Mouse (Mus musculus) B cell, adult (primary cell): Measurements from ENCODE around the gene Cfb. TPM values are rescaled to one million over a fixed set of nuclear protein-coding genes. Genes with fewer than 3 reads are reported as not detected.

Experiments
- total RNA-seq: library from RNA; stranded (reverse); gene quantifications from 4 replicates; pipeline ENCODE4 v1.2.4, GENCODE M21; 2023; ENCODE audit not compliant: inconsistent age

Cfb gene
- 0.54 TPM in 1 of 4 replicates, not detected in the others for total RNA-seq

DNA sequence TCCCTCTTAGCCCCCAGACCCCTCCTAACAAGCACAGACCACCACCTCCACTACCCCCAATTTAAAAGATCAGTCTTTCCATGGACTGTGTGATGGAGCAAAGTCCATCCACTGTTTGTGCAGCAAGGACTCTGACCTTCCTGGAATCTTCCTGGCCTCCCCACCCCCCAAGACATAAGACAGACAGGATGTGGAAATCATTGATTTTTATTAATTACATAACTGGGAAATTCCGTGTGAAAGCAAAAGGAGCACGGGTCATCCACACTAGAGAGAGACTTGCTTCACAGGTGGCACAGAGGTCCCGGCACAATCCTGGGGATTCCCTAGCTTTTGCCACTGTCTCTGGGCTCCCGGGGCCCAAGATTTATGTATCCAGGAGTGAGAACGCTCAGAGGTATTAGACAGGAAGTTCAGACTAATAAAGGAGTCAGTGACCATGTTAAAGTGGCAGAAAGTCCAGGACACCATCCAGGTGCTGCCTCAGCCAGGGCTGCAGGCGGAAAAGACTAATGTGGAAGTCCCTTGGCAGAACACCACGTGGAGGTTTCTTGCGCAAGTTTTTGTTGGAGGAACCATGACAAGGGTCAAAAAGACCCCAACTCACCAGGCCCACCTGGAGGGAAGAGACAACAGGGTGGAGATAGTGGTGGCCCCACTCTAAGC lies at the start of gene Cfb:
Cfb (minus strand) TSS at position 103 of the 666 bp plus-strand sequence.

DNA sequence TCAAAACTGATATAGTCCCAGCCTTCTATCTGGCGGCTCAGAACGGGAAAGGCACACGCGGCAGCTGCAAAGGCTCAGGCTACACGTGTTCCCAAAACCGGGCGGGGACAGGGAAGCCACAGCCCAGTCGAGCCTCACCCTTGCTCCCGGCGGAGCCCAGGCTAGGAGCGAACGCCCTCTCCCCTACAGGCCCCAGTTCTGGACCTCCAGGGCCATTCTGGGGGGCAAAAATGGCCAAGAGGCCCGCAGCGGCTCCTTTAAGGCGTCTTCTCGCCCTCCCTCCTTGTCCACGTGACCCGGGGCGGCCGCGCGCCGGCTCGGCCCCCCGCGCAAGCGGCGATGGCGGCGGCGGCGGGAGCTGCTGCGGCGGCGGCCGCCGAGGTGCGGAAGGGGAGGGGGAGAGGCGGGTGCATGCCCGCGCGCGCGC lies 35.9 kb upstream of the Cfb start, which contains the start of the genes C2 and Ehmt2:
C2 (minus strand) TSS at position 106 of the 427 bp plus-strand sequence.
Ehmt2 (plus strand) TSS at position 310 of the 427 bp plus-strand sequence.

DNA sequence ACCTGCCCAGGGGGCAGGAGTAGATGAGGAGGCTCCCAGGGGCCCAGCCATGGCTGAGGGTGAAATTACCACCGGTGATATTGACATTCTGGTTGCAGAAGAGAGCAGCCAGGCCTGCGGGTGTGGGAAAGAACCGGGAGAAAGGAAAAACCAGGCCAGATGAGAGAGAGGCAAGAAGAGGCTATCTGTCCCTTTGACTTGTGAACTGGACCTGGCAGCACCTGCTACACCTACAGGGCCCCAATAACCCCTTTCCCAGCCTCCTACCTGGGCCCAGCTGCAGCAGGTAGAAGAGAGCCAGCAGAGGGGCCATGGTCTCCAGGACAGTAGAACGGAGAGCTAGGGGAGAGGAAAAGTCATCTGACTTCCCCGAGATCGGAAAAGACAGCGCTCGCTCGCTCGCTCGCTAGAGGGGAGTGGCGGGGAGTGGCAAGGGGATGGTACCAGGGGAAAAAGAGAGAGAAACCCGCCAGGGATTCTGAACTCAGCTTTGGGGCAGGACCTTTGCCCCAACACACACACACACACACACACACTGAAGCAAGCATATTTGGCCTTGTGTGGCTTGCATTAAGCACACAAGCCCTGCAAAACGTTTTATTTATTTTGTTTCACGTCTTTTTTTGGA lies 19.5 kb upstream of the Cfb start, which contains the start of gene Gm20547:
Gm20547 (minus strand) TSS at position 360 of the 628 bp plus-strand sequence.

GRCm38 (mm10) chr17:34879336-34879879 lies 17.1 kb upstream of the Cfb start, which contains the start of gene Zbtb12:
Gene Zbtb12, plus strand, starts transcription at chr17:34879483.

DNA sequence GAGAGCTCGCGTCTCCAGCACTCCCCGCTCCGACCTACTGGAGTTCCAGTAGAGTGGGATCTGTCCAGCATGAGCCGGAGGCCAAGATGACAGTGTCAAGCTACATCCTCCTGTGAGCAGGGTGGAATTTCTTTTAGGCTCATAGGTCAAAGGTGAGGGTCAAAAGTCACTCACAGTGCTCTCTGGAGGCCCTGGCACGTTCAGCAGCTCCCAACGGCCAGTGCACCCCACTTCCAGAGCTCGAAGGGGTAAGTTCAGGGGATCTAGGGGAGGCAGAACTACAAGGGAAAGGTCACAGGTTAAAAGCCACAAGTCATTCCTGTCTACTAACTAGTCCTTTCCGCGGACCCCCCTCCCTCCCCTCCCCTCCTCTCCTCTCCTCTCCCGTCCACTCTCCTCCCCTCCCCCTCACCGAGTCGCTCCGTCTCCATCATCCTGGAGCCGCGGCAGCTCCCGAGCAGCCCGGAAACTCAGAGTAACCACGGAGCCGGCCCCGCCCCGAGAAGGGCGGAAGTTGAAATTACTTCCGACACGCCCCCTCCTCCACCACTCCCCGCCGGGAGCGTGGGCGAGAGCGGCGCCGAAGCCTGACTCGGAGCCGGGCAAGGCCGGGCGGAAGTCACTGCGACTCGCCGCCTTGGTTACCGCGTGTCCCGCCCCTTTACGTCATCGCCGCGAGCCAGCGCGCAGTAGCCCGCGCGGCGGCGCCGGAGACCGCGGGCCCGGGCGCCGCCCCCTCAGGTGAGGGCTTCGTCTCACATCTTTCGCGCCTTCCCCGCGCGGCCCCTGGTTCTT lies 12.4 kb downstream of the Cfb start, which contains the start of the genes Skiv2l and Nelfe:
Skiv2l (minus strand) TSS at position 489 of the 795 bp plus-strand sequence.
Nelfe (plus strand) TSS at position 670 of the 795 bp plus-strand sequence.

GRCm38 (mm10) chr17:34836856-34837221 lies 25.5 kb downstream of the Cfb start, which contains the start of the genes Stk19 and Dxo:
Gene Stk19, minus strand, starts transcription at chr17:34836945.
Gene Dxo, plus strand, starts transcription at chr17:34837019.

Other genes with a start within 250 kb of the Cfb start
- 0.66 to 0.67 TPM in 2 of 4 replicates, not detected in the others for gene Egfl8, start 246.5 kb downstream of the Cfb start, total RNA-seq
- gene Ppt2, start 234.0 kb downstream of the Cfb start, total RNA-seq, result 3.3 to 5.0 TPM (median 4.2 TPM) in 4 replicates
- gene Prrt1, start 233.0 kb downstream of the Cfb start, total RNA-seq, result 0.84 TPM in 1 of 4 replicates, not detected in the others
- 2.6 to 5.5 TPM (median 2.9 TPM) in 4 replicates for gene Fkbpl, start 217.8 kb downstream of the Cfb start, total RNA-seq
- 66.4 to 79.2 TPM (median 74.6 TPM) in 4 replicates for gene Atf6b, start 215.4 kb downstream of the Cfb start, total RNA-seq
- gene Tnxb, start 192.0 kb downstream of the Cfb start, total RNA-seq, result 0.09 to 0.22 TPM (median 0.22 TPM) in 3 of 4 replicates, not detected in the other
- gene C4b, start 118.6 kb downstream of the Cfb start, total RNA-seq, result 1.8 to 3.2 TPM (median 2.4 TPM) in 4 replicates
- gene Cyp21a1, start 58.0 kb downstream of the Cfb start, total RNA-seq, result not detected in 4 replicates
- 60.8 to 71.7 TPM (median 69.2 TPM) in 4 replicates for gene Stk19, start 25.6 kb downstream of the Cfb start, total RNA-seq
- 75.3 to 85.7 TPM (median 83.7 TPM) in 4 replicates for gene Dxo, start 25.5 kb downstream of the Cfb start, total RNA-seq
- gene Skiv2l, start 12.3 kb downstream of the Cfb start, total RNA-seq, result 102 to 123 TPM (median 110 TPM) in 4 replicates
- 33.5 to 41.3 TPM (median 38.0 TPM) in 4 replicates for gene Nelfe, start 12.1 kb downstream of the Cfb start, total RNA-seq
- 11.1 to 11.4 TPM (median 11.2 TPM) in 4 replicates for gene Zbtb12, start 17.0 kb upstream of the Cfb start, total RNA-seq
- 0.27 TPM in 1 of 4 replicates, not detected in the others for gene Gm20547, start 19.5 kb upstream of the Cfb start, total RNA-seq
- gene C2, start 35.7 kb upstream of the Cfb start, total RNA-seq, result 1.8 to 3.4 TPM (median 2.8 TPM) in 4 replicates
- gene Ehmt2, start 36.0 kb upstream of the Cfb start, total RNA-seq, result 152 to 164 TPM (median 157 TPM) in 4 replicates
- gene Slc44a4, start 51.9 kb upstream of the Cfb start, total RNA-seq, result not detected in 4 replicates
- 94.9 to 102 TPM (median 98.6 TPM) in 4 replicates for gene Neu1, start 68.7 kb upstream of the Cfb start, total RNA-seq
- 17.8 to 62.2 TPM (median 28.7 TPM) in 4 replicates for gene Hspa1b, start 96.7 kb upstream of the Cfb start, total RNA-seq
- gene Gm20481, start 107.4 kb upstream of the Cfb start, total RNA-seq, result not detected in 4 replicates
- gene Hspa1a, start 109.6 kb upstream of the Cfb start, total RNA-seq, result 10.4 to 29.3 TPM (median 20.1 TPM) in 4 replicates
- gene Hspa1l, start 110.2 kb upstream of the Cfb start, total RNA-seq, result 0.21 to 0.38 TPM in 2 of 4 replicates, not detected in the others
- 30.0 to 37.2 TPM (median 32.0 TPM) in 4 replicates for gene Lsm2, start 119.3 kb upstream of the Cfb start, total RNA-seq
- gene Vars, start 138.5 kb upstream of the Cfb start, total RNA-seq, result 269 to 300 TPM (median 290 TPM) in 4 replicates
- 0.16 to 0.54 TPM (median 0.25 TPM) in 4 replicates for gene Vwa7, start 154.1 kb upstream of the Cfb start, total RNA-seq
- gene Sapcd1, start 165.5 kb upstream of the Cfb start, total RNA-seq, result 3.4 to 6.4 TPM (median 4.6 TPM) in 4 replicates
- 6.1 to 10.5 TPM (median 9.2 TPM) in 4 replicates for gene Msh5, start 184.2 kb upstream of the Cfb start, total RNA-seq
- gene Clic1, start 187.4 kb upstream of the Cfb start, total RNA-seq, result 196 to 218 TPM (median 210 TPM) in 4 replicates
- gene Ddah2, start 196.5 kb upstream of the Cfb start, total RNA-seq, result 2.6 to 4.8 TPM (median 4.2 TPM) in 4 replicates
- gene Ly6g6c, start 202.9 kb upstream of the Cfb start, total RNA-seq, result not detected in 4 replicates
- gene Mpig6b, start 203.7 kb upstream of the Cfb start, total RNA-seq, result 0.45 TPM in 1 of 4 replicates, not detected in the others
- not detected in 4 replicates for gene Ly6g6e, start 214.4 kb upstream of the Cfb start, total RNA-seq
- gene Ly6g6d, start 215.5 kb upstream of the Cfb start, total RNA-seq, result not detected in 4 replicates
- not detected in 4 replicates for gene Ly6g6f, start 223.1 kb upstream of the Cfb start, total RNA-seq
- gene Abhd16a, start 226.7 kb upstream of the Cfb start, total RNA-seq, result 76.3 to 80.8 TPM (median 77.2 TPM) in 4 replicates
- not detected in 4 replicates for gene Ly6g5c, start 245.8 kb upstream of the Cfb start, total RNA-seq